Mouse (Mus musculus) MEL (cell line): ENCODE measurements around the gene Ppp1r18.

Source experiments
- CHD2 ChIP-seq: IDR thresholded peaks from 2 replicates; pipeline ENCODE4 v1.6.1; 2011; ENCODE audit warnings: low read length, improper control_type of control experiment
- CTCF ChIP-seq, 3 experiments: IDR thresholded peaks in 2 of 3; conservative IDR thresholded peaks in 1 of 3; 2 replicates each; pipeline ENCODE4 v1.5.1; 2011 to 2012; ENCODE audit warnings: low read length in 3 of 3, low read depth in 2 of 3, mild to moderate bottlenecking in 2 of 3, improper control_type of control experiment in 1 of 3, inconsistent platforms in 1 of 3, mixed read lengths in 1 of 3, moderate library complexity in 1 of 3; ENCODE audit not compliant: control insufficient read depth in 1 of 3, insufficient read depth in 1 of 3, poor library complexity in 1 of 3, severe bottlenecking in 1 of 3
- ELF1 ChIP-seq: IDR thresholded peaks from 2 replicates; pipeline ENCODE4 v1.6.1; 2014; ENCODE audit warnings: low read depth, mild to moderate bottlenecking, inconsistent platforms, low read length, improper control_type of control experiment, moderate library complexity
- EP300 ChIP-seq, 2 experiments: IDR thresholded peaks; 2 replicates each; pipeline ENCODE4 v1.6.1; 2011; ENCODE audit warnings: improper control_type of control experiment in 2 of 2, low read length in 2 of 2, low read depth in 1 of 2, mild to moderate bottlenecking in 1 of 2
- GATA1 ChIP-seq: IDR thresholded peaks from 2 replicates; pipeline ENCODE4 v1.6.1; 2011; ENCODE audit warnings: low read depth, low read length, improper control_type of control experiment
- MAFK ChIP-seq: IDR thresholded peaks from 2 replicates; pipeline ENCODE4 v1.6.1; 2011; ENCODE audit warnings: low read depth, mild to moderate bottlenecking, low read length, improper control_type of control experiment, borderline replicate concordance
- MYC ChIP-seq: IDR thresholded peaks from 2 replicates; pipeline ENCODE4 v1.6.1; 2011; ENCODE audit warnings: low read depth, mild to moderate bottlenecking, low read length, improper control_type of control experiment, moderate library complexity
- POLR2A ChIP-seq, 2 experiments: IDR thresholded peaks; 2 replicates each; pipeline ENCODE4 v1.6.1; 2011 to 2012; ENCODE audit warnings: low read length in 2 of 2, mild to moderate bottlenecking in 2 of 2, control low read depth in 1 of 2, improper control_type of control experiment in 1 of 2, low read depth in 1 of 2, moderate library complexity in 1 of 2; ENCODE audit not compliant: control insufficient read depth in 1 of 2, insufficient read depth in 1 of 2, poor library complexity in 1 of 2
- RAD21 ChIP-seq: IDR thresholded peaks from 2 replicates; pipeline ENCODE4 v1.6.1; 2011; ENCODE audit warnings: mild to moderate bottlenecking, low read depth, low read length, improper control_type of control experiment
- TBP ChIP-seq: IDR thresholded peaks from 2 replicates; pipeline ENCODE4 v1.8.0; 2011; ENCODE audit warnings: low read depth, low read length, improper control_type of control experiment
- TCF12 ChIP-seq: IDR thresholded peaks from 2 replicates; pipeline ENCODE4 v1.6.1; 2014; ENCODE audit warnings: low read depth, mild to moderate bottlenecking, inconsistent platforms, low read length, improper control_type of control experiment, moderate library complexity
- UBTF ChIP-seq: IDR thresholded peaks from 2 replicates; pipeline ENCODE4 v1.6.1; 2012; ENCODE audit warnings: low read depth, mild to moderate bottlenecking, inconsistent platforms, low read length, improper control_type of control experiment, moderate library complexity, borderline replicate concordance; ENCODE audit not compliant: insufficient read depth

GRCm38 (mm10) chr17:35842006-35842405 is 23.4 kb upstream of the Ppp1r18 start:
- TF ChIP-seq TCF12 (no peak), MAFK (no peak), POLR2A (IDR thresholded peaks at IDR 0.05; ENCODE audit: control insufficient read depth in 1 of 2, insufficient read depth in 1 of 2, low read depth in 1 of 2, low read length in 2 of 2, poor library complexity in 1 of 2) (no peak), CTCF (IDR thresholded peaks at IDR 0.05 in 2 of 3, conservative IDR thresholded peaks at IDR 0.05 in 1 of 3; ENCODE audit: control insufficient read depth in 1 of 3, insufficient read depth in 1 of 3, low read depth in 2 of 3, low read length in 3 of 3, poor library complexity in 1 of 3, severe bottlenecking in 1 of 3) (no peak), RAD21 (no peak), GATA1 (no peak), UBTF (no peak), EP300 (IDR thresholded peaks at IDR 0.05; ENCODE audit: low read depth in 1 of 2, low read length in 2 of 2) (no peak), TBP (no peak), ELF1 (no peak), MYC (no peak), CHD2 (no peak)
